Mouse (Mus musculus): ENCODE measurements around the gene Tspan14.

GRCm38 (mm10) chr14:40962365-40963290 lies 4.0 kb downstream of the Tspan14 start:
- TF ChIP-seq CTCF (conservative IDR thresholded peaks at IDR 0.05; ENCODE audit: low read length) = no peak
- TF ChIP-seq NANOG (IDR thresholded peaks at IDR 0.05; ENCODE audit: borderline replicate concordance, low read length) = no peak
- no peak for TF ChIP-seq POU5F1 (IDR thresholded peaks at IDR 0.05; ENCODE audit: borderline replicate concordance, low read length)
